Mouse (Mus musculus) ES-E14 (cell line): ENCODE measurements at regions not wholly inside any gene's neighbourhood (a gene's known extent, or its start where the extent isn't known, plus 50 kb on each side); places are given as distances from the start of the nearest gene placed in this dataset.

Source experiments
- CHD2 ChIP-seq: IDR thresholded peaks from 2 replicates; pipeline ENCODE4 v1.6.1; 2014; ENCODE audit warnings: mild to moderate bottlenecking, low read depth, low read length, inconsistent platforms
- HCFC1 ChIP-seq: IDR thresholded peaks from 2 replicates; pipeline ENCODE4 v1.6.1; 2012; ENCODE audit warnings: low read length, inconsistent platforms, borderline replicate concordance; ENCODE audit not compliant: insufficient read depth
- ZC3H11A ChIP-seq: IDR thresholded peaks from 2 replicates; pipeline ENCODE4 v1.6.1; 2012; ENCODE audit warnings: low read depth, mild to moderate bottlenecking, inconsistent platforms, low read length, borderline replicate concordance

- no peak for TF ChIP-seq CHD2
- TF ChIP-seq ZC3H11A: no peak
- no peak for TF ChIP-seq HCFC1
Measured at GRCm38 (mm10) chr2:110523173-110523803, 73.8 kb upstream of the Slc5a12 start.
